Mouse (Mus musculus) thymus, adult 2 months (tissue): ENCODE results near the gene Sec14l5.

Experiments used
- CTCF ChIP-seq: fragments of 200-500 bp; IDR thresholded peaks from 2 replicates; pipeline ENCODE4 v1.5.1; 2012; ENCODE audit warnings: mild to moderate bottlenecking, control low read depth, low read length, moderate library complexity, borderline replicate concordance; ENCODE audit not compliant: control insufficient read depth, poor library complexity, insufficient read depth; ENCODE audit errors: extremely low read depth
- POLR2A ChIP-seq: fragments of 200-500 bp; IDR thresholded peaks from 2 replicates; pipeline ENCODE4 v1.6.1; 2012; ENCODE audit warnings: mild to moderate bottlenecking, low read length, control low read depth, moderate library complexity; ENCODE audit not compliant: control insufficient read depth, poor library complexity, insufficient read depth; ENCODE audit errors: extremely low read depth

DNA sequence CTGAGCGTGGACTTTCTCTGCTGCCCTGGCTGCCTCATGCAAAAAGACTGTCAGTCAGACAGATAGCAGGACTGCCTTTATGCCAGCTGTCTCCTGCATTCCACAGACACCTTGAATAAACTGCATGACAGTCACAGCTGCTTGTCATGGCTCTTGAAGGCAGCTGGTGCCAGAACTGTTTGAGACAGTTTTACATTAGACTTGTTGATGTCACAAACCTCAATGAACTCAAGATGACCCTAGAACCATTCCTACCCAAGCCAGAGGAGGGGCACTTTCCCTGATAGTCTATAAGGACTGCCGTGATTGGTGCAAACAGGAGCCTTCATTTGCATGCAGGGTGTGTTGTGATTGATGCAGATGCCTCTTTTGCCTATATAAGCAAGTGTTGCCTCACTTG is 33.3 kb upstream of the Sec14l5 start:
- TF ChIP-seq CTCF (no peak), POLR2A (no peak)
